Mouse (Mus musculus): ENCODE measurements around the gene Kti12. TPM values are rescaled to one million over a fixed set of nuclear protein-coding genes. Genes with fewer than 3 reads are reported as not detected.
A peak's percentile ranks its signal among the peaks of the same experiment; 100 is the strongest.

The Kti12 gene
- polyA plus RNA-seq, 1 experiment from 2014 or later = 49.6 TPM

- ATAC-seq (ENCODE audit: low FRiP score, low read depth) = peak; percentile 83
- H3K27me3 ChIP-seq = no peaks in the 10 kb centered on the region
- peaks cover 6% of the 10 kb centered on the region for H3K36me3 ChIP-seq
- peaks cover 41% of the 10 kb centered on the region for H3K4me1 ChIP-seq
- peak within 1 kb of the TSS; percentile 83 for H3K4me2 ChIP-seq (replicated peaks)
- H3K4me3 ChIP-seq = peak within 1 kb of the TSS; percentile 89
- H3K9ac ChIP-seq = peak within 1 kb of the TSS; percentile 95
- under 1% methylated on average over 34 of the region's 34 CpGs for WGBS
- no peaks in the 10 kb centered on the region for H3K9me3 ChIP-seq
- peak within 1 kb of the TSS; percentile 99 for H3K27ac ChIP-seq
These were observed 13.2 kb upstream of the Kti12 start, which contains the start of gene Txndc12 for GRCm38 (mm10) chr4:108834115-108834970. TSS of gene Txndc12 (plus strand) at chr4:108834601.

GRCm38 (mm10) chr4:108834971-108835311, 12.6 kb upstream of the Kti12 start:
- ATAC-seq (ENCODE audit: low FRiP score, low read depth) = no peak
- under 1% methylated on average over 15 of the region's 15 CpGs for WGBS
- Histone ChIP-seq H3K4me3 (peak overlapping the region; percentile 89), H3K27ac (peak overlapping the region; percentile 99), H3K9ac (peak overlapping the region; percentile 95), H3K27me3 (no peaks in the 10 kb centered on the region), H3K4me1 (peaks cover 41% of the 10 kb centered on the region), H3K4me2 (replicated peaks) (peak overlapping the region; percentile 83), H3K9me3 (no peaks in the 10 kb centered on the region), H3K36me3 (peaks cover 4% of the 10 kb centered on the region)

DNA sequence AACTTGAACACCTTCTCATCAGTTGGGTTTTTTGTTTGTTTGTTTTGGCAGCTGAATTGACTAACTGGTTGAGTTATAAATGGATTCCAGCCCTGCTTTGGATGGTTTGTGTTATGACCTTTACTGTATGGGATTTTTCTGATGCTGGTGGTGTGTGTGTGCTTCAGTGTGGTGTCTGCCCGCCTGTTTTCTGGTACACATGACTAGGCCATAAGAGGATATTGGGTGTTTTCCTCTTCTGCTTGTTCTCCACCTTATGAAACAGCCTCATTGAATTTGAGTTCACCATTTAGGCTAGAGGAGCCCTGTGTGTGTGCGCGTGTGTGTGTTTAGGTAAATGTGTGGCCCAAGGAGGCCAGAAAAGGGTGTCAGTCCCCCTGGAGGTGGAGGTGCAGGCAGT, 12.1 kb upstream of the Kti12 start:
- Histone ChIP-seq H3K4me2 (replicated peaks) (peak overlapping the region; percentile 83), H3K27me3 (no peaks in the 10 kb centered on the region), H3K27ac (no peak overlapping the region), H3K4me1 (peaks cover 41% of the 10 kb centered on the region), H3K36me3 (peaks cover 3% of the 10 kb centered on the region; the same call in 1 of the 2 replicates), H3K4me3 (peak overlapping the region; percentile 89), H3K9ac (peak overlapping the region; percentile 95), H3K9me3 (no peaks in the 10 kb centered on the region)
- no peak for ATAC-seq (ENCODE audit: low FRiP score, low read depth)
- 67% methylated on average over 3 of the region's 3 CpGs for WGBS

GRCm38 (mm10) chr4:108838031-108838430, 9.6 kb upstream of the Kti12 start:
- H3K4me2 ChIP-seq (replicated peaks) = no peak overlapping the region
- H3K9me3 ChIP-seq = no peaks in the 10 kb centered on the region
- no peaks in the 10 kb centered on the region for H3K27me3 ChIP-seq
- H3K9ac ChIP-seq = no peak overlapping the region
- H3K4me3 ChIP-seq = no peak overlapping the region
- H3K36me3 ChIP-seq = peaks cover 3% of the 10 kb centered on the region; the same call in 1 of the 2 replicates
- H3K4me1 ChIP-seq = peaks cover 27% of the 10 kb centered on the region
- 70% methylated on average over 4 of the region's 4 CpGs for WGBS
- no peak overlapping the region for H3K27ac ChIP-seq
- ATAC-seq (ENCODE audit: low FRiP score, low read depth) = no peak

DNA sequence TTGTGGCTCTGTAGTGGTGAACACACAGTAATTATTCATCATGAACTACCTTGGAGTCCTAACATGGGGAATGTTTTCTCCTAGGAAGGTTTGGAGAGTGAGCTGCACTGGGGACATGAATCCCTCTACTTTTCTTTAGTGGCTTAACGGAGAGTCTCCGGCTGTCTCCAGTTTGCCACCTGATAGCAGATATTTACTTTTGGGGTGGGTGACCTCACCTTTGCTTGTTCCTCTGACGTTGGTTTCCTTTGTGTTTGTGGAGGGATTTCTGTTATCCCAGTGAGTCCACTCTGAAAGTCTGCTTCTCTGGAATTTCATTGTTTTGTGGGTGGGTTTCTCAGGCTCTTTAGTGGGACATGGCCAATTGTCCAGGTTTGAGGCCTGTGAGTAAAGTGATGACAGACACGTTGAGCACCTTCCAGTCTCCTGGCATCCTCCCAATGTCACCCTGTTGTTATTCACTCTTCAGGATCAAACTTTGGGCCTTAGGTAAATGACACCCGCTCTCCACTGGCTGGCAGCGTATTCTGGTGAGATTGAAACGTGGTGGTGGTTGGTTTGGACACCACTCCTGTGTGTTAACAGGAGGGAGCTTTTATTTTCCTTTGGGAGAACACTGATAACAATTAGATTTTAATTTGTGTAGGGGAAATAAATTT, 5.5 kb upstream of the Kti12 start:
- H3K4me1 ChIP-seq = 0 out of 2 replicates have a peak, but pooled peaks cover 9% of the 10 kb centered on the region
- no peak for ATAC-seq (ENCODE audit: low FRiP score, low read depth)
- H3K9ac ChIP-seq = no peak overlapping the region
- H3K27ac ChIP-seq = no peak overlapping the region
- H3K4me3 ChIP-seq = no peak overlapping the region
- H3K36me3 ChIP-seq = peaks cover 3% of the 10 kb centered on the region; the same call in 1 of the 2 replicates
- H3K9me3 ChIP-seq = no peaks in the 10 kb centered on the region
- no peak overlapping the region for H3K4me2 ChIP-seq (replicated peaks)
- H3K27me3 ChIP-seq = no peaks in the 10 kb centered on the region
- 90% methylated on average over 7 of the region's 7 CpGs for WGBS

GRCm38 (mm10) chr4:108843336-108843735, 4.2 kb upstream of the Kti12 start:
- ATAC-seq (ENCODE audit: low FRiP score, low read depth) = no peak
- Histone ChIP-seq H3K36me3 (peaks cover 3% of the 10 kb centered on the region; the same call in 1 of the 2 replicates), H3K27me3 (no peaks in the 10 kb centered on the region), H3K9me3 (no peaks in the 10 kb centered on the region), H3K27ac (no peak overlapping the region), H3K4me3 (no peak overlapping the region), H3K9ac (no peak overlapping the region), H3K4me2 (replicated peaks) (no peak overlapping the region), H3K4me1 (peaks cover 6% of the 10 kb centered on the region)

DNA sequence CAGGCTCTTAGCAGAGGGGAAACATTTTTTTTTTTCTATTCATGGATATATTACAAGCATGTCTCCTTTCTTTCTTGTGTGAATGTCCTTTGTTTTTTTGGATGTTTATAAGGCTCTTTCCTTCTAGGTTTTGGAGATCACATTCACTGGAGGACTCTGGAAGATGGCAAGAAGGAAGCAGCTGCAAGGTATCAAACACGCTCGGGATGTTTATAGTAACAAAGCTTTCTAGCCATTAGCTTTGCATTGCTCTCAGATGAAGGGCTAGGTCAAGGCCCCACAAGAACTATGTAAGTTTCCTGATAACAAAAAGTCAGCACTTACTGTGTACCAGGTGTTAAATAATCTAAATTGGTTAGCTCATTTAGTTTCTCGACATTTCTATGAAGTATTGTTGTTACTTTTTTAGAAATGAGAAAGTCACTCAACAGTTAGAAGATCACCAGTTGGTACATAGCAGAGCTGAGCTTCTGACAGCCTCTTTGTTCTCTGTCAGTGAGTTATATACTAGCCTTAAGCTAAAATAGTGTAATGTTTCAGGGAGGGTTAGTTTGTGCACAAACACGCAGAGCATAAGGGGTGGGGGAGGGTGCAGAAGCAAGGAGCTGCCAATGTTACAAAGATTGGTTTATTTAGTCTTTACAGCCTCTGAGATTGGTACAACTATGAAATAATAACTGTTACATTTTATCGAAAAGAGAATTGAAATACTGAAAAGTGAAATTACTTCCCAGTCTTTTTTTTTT, 1.6 kb upstream of the Kti12 start:
- no peaks in the 10 kb centered on the region for H3K27me3 ChIP-seq
- H3K4me2 ChIP-seq (replicated peaks) = no peak overlapping the region
- H3K36me3 ChIP-seq = peaks cover 5% of the 10 kb centered on the region; the same call in 1 of the 2 replicates
- ATAC-seq (ENCODE audit: low FRiP score, low read depth) = no peak
- WGBS = 83% methylated on average over 5 of the region's 5 CpGs
- H3K4me3 ChIP-seq = no peak overlapping the region
- peaks cover 23% of the 10 kb centered on the region for H3K4me1 ChIP-seq
- H3K9me3 ChIP-seq = no peaks in the 10 kb centered on the region
- H3K27ac ChIP-seq = no peak overlapping the region
- H3K9ac ChIP-seq = no peak overlapping the region

DNA sequence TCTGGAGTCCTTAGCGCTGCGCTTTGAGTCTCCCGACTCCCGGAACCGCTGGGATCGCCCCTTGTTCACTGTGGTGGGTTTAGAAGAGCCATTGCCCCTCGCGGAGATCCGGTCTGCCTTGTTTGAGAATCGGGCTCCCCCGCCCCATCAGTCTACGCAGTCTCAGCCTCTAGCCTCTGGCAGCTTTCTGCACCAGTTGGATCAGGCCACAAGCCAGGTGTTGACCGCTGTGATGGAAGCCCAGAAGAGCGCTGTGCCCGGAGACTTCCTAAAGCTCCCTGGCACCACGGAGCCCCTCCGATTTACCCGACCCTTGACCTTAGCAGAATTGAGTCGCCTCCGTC, 892 bp downstream of the Kti12 start, which contains the start of gene A730015C16Rik:
Gene A730015C16Rik, minus strand, starts transcription at position 115 of the 344 bp plus-strand sequence.
- Histone ChIP-seq H3K27me3 (no peaks in the 10 kb centered on the region), H3K9me3 (no peaks in the 10 kb centered on the region), H3K4me2 (replicated peaks) (peak within 1 kb of the TSS; percentile 99), H3K36me3 (peaks cover 16% of the 10 kb centered on the region), H3K9ac (peak within 1 kb of the TSS; percentile 87), H3K4me3 (peak within 1 kb of the TSS; percentile 91), H3K4me1 (peaks cover 23% of the 10 kb centered on the region), H3K27ac (peak within 1 kb of the TSS; percentile 85)
- 0 out of 2 replicates have a peak, but pooled peaks have one; percentile 25 for ATAC-seq (ENCODE audit: low FRiP score, low read depth)
- WGBS = 6% methylated on average over 20 of the region's 20 CpGs

- 85% methylated on average over 7 of the region's 7 CpGs for WGBS
- Histone ChIP-seq H3K9me3 (no peaks in the 10 kb centered on the region), H3K27ac (no peak overlapping the region), H3K4me3 (no peak overlapping the region), H3K27me3 (no peaks in the 10 kb centered on the region), H3K4me2 (replicated peaks) (no peak overlapping the region), H3K4me1 (no peaks in the 10 kb centered on the region), H3K9ac (no peak overlapping the region), H3K36me3 (peaks cover 27% of the 10 kb centered on the region)
- no peak for ATAC-seq (ENCODE audit: low FRiP score, low read depth)
These were observed 19.2 kb downstream of the Kti12 start for GRCm38 (mm10) chr4:108866806-108867205.

DNA sequence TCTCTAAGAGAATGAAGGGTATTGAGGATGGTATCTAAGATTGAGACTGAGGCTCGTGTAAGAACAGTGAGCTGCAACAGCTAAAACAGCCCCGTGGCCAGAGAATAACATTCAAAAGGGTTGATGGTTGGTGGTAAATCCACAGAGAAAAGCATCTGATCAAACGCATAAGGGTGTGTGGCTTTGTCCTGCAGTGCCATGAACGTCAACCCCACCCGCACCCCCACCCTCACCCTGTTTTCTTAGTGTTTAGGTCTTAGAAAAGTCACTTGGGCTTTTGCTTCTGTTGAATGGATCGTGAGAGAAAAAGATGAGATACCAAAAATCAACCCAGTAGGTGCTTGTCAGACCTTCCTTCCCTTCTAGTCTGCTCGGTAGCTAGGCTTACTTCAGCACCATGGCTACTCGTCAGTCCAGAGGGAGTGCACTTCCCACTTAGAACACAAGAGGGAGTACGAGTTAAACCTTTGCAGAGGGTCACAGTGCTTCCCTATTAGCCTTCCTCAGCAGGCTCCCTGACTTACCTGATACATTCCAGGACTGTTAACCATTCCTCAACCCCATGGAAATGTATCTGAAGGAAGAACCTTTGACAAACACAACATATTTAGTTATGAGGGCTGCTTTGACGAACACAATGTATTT, 22.3 kb downstream of the Kti12 start:
- Histone ChIP-seq H3K27me3 (no peaks in the 10 kb centered on the region), H3K4me3 (no peak overlapping the region), H3K9ac (no peak overlapping the region), H3K36me3 (peaks cover 1% of the 10 kb centered on the region; the same call in 1 of the 2 replicates), H3K4me1 (no peaks in the 10 kb centered on the region), H3K4me2 (replicated peaks) (no peak overlapping the region), H3K9me3 (no peaks in the 10 kb centered on the region), H3K27ac (no peak overlapping the region)
- WGBS = 37% methylated on average over 10 of the region's 10 CpGs
- ATAC-seq (ENCODE audit: low FRiP score, low read depth) = peak; percentile 83; the same call in 1 of the 2 replicates

DNA sequence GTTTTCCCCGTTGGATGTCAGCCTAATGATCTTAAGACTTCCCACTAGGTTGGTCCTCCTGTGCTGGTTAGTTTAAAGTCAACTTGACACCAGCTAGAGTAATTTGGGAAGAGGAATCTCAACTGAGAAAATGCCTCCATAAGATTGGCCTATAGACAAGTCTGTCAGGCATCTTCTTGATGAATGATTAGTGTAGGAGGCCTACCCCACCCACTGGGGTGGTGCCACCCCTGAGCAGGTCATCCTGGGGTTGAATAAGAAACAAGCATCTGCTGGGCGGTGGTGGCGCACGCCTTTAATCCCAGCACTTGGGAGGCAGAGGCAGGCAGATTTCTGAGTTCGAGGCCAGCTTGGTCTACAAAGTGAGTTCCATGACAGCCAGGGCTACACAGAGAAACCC, 26.2 kb downstream of the Kti12 start:
- no peaks in the 10 kb centered on the region for H3K4me1 ChIP-seq
- no peaks in the 10 kb centered on the region for H3K9me3 ChIP-seq
- no peaks in the 10 kb centered on the region for H3K36me3 ChIP-seq
- no peak overlapping the region for H3K27ac ChIP-seq
- no peak overlapping the region for H3K4me3 ChIP-seq
- 84% methylated on average over 5 of the region's 5 CpGs for WGBS
- H3K9ac ChIP-seq = no peak overlapping the region
- no peak overlapping the region for H3K4me2 ChIP-seq (replicated peaks)
- peaks cover 13% of the 10 kb centered on the region; the same call in 1 of the 2 replicates for H3K27me3 ChIP-seq
- no peak for ATAC-seq (ENCODE audit: low FRiP score, low read depth)

Measured in limb, embryonic 13.5 days (tissue).